Mouse (Mus musculus): ENCODE measurements around the gene Gfra1. TPM values are rescaled to one million over a fixed set of nuclear protein-coding genes. Genes with fewer than 3 reads are reported as not detected.

The Gfra1 gene
- polyA plus RNA-seq, 1 experiment from 2014 or later, result 40.4 TPM

- no peaks in the 10 kb centered on the region for H3K9me3 ChIP-seq (ENCODE audit: control insufficient read depth, low read length)
- H3K27ac ChIP-seq (ENCODE audit: low read depth, low read length), result no peak overlapping the region
- DNase-seq (ENCODE audit: low spot score) (no peak), ATAC-seq (ENCODE audit: insufficient read depth, low FRiP score, low TSS enrichment) (no peak)
- H3K4me2 ChIP-seq (ENCODE audit: low read depth), result no peak overlapping the region
- no peak overlapping the region for H3K4me3 ChIP-seq (ENCODE audit: low read depth, low read length)
- H3K9ac ChIP-seq (ENCODE audit: low read length), result no peak overlapping the region
- no peaks in the 10 kb centered on the region for H3K36me3 ChIP-seq (ENCODE audit: control insufficient read depth, insufficient read depth, low read length)
- no peaks in the 10 kb centered on the region for H3K27me3 ChIP-seq (ENCODE audit: control insufficient read depth, insufficient read depth, low read length)
- 0 out of 2 replicates have a peak, but pooled peaks cover 3% of the 10 kb centered on the region for H3K4me1 ChIP-seq (ENCODE audit: control insufficient read depth, insufficient read depth, low read length)
- WGBS, result 42% methylated on average over 3 of the region's 3 CpGs
These were observed 8.0 kb upstream of the Gfra1 start for GRCm38 (mm10) chr19:58463755-58464154.

GRCm38 (mm10) chr19:58460361-58461022 is 4.8 kb upstream of the Gfra1 start:
- Histone ChIP-seq H3K9ac (ENCODE audit: low read length) (no peak overlapping the region; the same call in 1 of the 2 replicates), H3K9me3 (ENCODE audit: control insufficient read depth, low read length) (no peaks in the 10 kb centered on the region), H3K27me3 (ENCODE audit: control insufficient read depth, insufficient read depth, low read length) (no peaks in the 10 kb centered on the region), H3K4me2 (ENCODE audit: low read depth) (no peak overlapping the region), H3K36me3 (ENCODE audit: control insufficient read depth, insufficient read depth, low read length) (no peaks in the 10 kb centered on the region), H3K4me3 (ENCODE audit: low read depth, low read length) (no peak overlapping the region), H3K27ac (ENCODE audit: low read depth, low read length) (peak overlapping the region; percentile 56), H3K4me1 (ENCODE audit: control insufficient read depth, insufficient read depth, low read length) (peaks cover 7% of the 10 kb centered on the region)
- DNase-seq (ENCODE audit: low spot score) (peak; percentile 54), ATAC-seq (ENCODE audit: insufficient read depth, low FRiP score, low TSS enrichment) (no peak)
- 58% methylated on average over 13 of the region's 13 CpGs for WGBS

- H3K9ac ChIP-seq (ENCODE audit: low read length), result peak overlapping the region; percentile 72
- H3K4me3 ChIP-seq (ENCODE audit: low read depth, low read length), result no peak overlapping the region
- peak overlapping the region; percentile 73; the same call in 1 of the 2 replicates for H3K27ac ChIP-seq (ENCODE audit: low read depth, low read length)
- peaks cover 26% of the 10 kb centered on the region for H3K4me1 ChIP-seq (ENCODE audit: control insufficient read depth, insufficient read depth, low read length)
- peaks cover 11% of the 10 kb centered on the region for H3K27me3 ChIP-seq (ENCODE audit: control insufficient read depth, insufficient read depth, low read length)
- H3K4me2 ChIP-seq (ENCODE audit: low read depth), result peak overlapping the region; percentile 97
- H3K36me3 ChIP-seq (ENCODE audit: control insufficient read depth, insufficient read depth, low read length), result no peaks in the 10 kb centered on the region
- DNase-seq (ENCODE audit: low spot score) (peak; percentile 67), ATAC-seq (ENCODE audit: insufficient read depth, low FRiP score, low TSS enrichment) (no peak)
- 6% methylated on average over 16 of the region's 16 CpGs for WGBS
- H3K9me3 ChIP-seq (ENCODE audit: control insufficient read depth, low read length), result no peaks in the 10 kb centered on the region
These were observed 867 bp upstream of the Gfra1 start for GRCm38 (mm10) chr19:58456491-58457061.

DNA sequence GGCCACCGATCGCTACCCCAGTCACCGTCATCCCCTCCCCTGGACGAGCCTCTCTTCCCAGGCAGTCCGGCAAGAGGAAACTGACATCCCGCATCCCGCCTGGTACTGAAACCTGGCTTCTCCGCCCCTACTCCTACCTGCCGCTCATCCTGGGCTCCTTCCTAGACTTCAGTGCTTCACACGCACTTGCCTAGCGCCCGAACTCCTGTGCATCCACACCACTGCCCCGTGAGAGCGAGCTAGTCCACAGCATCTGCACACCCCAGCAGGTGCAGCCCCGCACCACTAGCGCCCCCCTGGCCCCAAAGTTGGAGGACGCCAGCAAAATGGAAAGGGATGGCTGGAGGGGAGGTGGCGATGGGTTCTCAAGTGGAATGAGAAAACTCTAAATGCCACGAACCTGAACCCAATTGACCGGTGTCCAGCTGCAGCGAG is 631 bp downstream of the Gfra1 start:
- Histone ChIP-seq H3K4me3 (ENCODE audit: low read depth, low read length) (peak overlapping the region; percentile 57), H3K27me3 (ENCODE audit: control insufficient read depth, insufficient read depth, low read length) (peaks cover 11% of the 10 kb centered on the region), H3K9me3 (ENCODE audit: control insufficient read depth, low read length) (no peaks in the 10 kb centered on the region), H3K36me3 (ENCODE audit: control insufficient read depth, insufficient read depth, low read length) (no peaks in the 10 kb centered on the region), H3K27ac (ENCODE audit: low read depth, low read length) (peak overlapping the region; percentile 73), H3K4me2 (ENCODE audit: low read depth) (peak overlapping the region; percentile 97), H3K9ac (ENCODE audit: low read length) (peak overlapping the region; percentile 72), H3K4me1 (ENCODE audit: control insufficient read depth, insufficient read depth, low read length) (peaks cover 26% of the 10 kb centered on the region)
- under 1% methylated on average over 21 of the region's 21 CpGs for WGBS
- ATAC-seq (ENCODE audit: insufficient read depth, low FRiP score, low TSS enrichment) (peak; percentile 58), DNase-seq (ENCODE audit: low spot score) (no peak)

DNA sequence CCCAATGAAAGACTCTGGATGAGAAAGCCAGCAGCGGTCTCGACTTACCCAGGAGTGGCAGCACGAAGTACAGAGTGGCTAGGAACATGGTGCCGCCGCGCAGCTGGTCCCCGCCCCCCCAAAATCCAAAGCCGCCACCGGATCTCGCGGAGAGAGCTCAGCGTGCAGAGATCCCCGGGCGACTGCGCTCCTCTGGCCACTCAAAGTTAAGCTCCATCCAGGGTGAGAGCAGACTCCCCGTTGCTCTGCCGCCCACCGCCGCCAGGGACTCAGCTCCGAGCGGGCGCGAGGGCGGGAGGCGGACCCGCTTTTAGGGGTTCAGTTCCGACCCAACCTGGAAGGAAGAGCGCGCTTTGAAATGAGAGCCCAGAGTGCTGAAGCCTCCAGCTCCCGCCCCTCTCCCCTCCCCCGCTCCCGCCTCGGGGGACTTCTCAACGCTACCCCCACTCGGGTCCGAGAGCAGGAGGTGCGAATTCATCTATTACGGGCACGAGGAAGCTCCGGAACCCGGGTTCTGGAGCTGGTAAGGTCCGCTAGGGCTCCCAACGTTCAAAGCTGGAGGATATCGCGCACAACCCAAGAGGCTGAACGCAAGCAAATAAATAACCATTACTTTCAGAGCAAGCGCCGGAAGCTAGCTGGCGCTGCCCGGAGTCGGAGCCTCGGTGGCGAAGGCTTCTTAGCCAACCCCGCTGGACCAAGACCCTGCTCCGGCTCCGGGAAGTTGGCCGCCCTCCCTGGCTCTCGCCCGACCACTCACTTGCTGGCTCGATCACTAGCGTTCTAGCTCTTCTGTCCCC is 1.2 kb downstream of the Gfra1 start:
- DNase-seq (ENCODE audit: low spot score), result peak; percentile 76
- ATAC-seq (ENCODE audit: insufficient read depth, low FRiP score, low TSS enrichment), result peak; percentile 18
- Histone ChIP-seq H3K9ac (ENCODE audit: low read length) (peak overlapping the region; percentile 72), H3K4me1 (ENCODE audit: control insufficient read depth, insufficient read depth, low read length) (peaks cover 26% of the 10 kb centered on the region), H3K4me2 (ENCODE audit: low read depth) (peak overlapping the region; percentile 97), H3K4me3 (ENCODE audit: low read depth, low read length) (peak overlapping the region; percentile 57), H3K36me3 (ENCODE audit: control insufficient read depth, insufficient read depth, low read length) (no peaks in the 10 kb centered on the region), H3K27me3 (ENCODE audit: control insufficient read depth, insufficient read depth, low read length) (peaks cover 11% of the 10 kb centered on the region), H3K9me3 (ENCODE audit: control insufficient read depth, low read length) (no peaks in the 10 kb centered on the region), H3K27ac (ENCODE audit: low read depth, low read length) (peak overlapping the region; percentile 73)
- 0% methylated on average over 56 of the region's 61 CpGs for WGBS

DNA sequence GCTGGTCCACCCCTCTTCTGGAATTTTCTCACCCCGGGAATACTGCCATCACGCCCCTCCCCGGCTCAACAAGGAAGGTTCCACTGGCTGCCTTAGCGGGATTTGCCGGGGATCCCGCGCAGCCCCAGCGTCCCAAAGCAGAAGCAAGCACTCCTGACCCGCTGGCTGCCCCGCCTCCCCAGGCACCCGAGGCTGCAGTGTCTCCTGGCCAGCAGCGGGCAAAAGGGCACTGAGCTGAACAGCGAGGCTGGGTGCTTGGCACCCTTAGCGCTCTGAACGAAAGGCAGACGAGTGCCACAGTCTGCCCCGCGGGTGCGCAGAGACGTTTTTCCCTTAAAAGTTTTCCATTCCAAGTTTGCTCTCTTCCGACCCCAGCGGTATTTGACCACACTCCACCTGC is 2.1 kb downstream of the Gfra1 start:
- ATAC-seq (ENCODE audit: insufficient read depth, low FRiP score, low TSS enrichment) (no peak), DNase-seq (ENCODE audit: low spot score) (peak; percentile 37)
- Histone ChIP-seq H3K9me3 (ENCODE audit: control insufficient read depth, low read length) (no peaks in the 10 kb centered on the region), H3K36me3 (ENCODE audit: control insufficient read depth, insufficient read depth, low read length) (no peaks in the 10 kb centered on the region), H3K4me1 (ENCODE audit: control insufficient read depth, insufficient read depth, low read length) (peaks cover 26% of the 10 kb centered on the region), H3K4me3 (ENCODE audit: low read depth, low read length) (peak overlapping the region; percentile 57), H3K27ac (ENCODE audit: low read depth, low read length) (peak overlapping the region; percentile 73), H3K4me2 (ENCODE audit: low read depth) (peak overlapping the region; percentile 97), H3K9ac (ENCODE audit: low read length) (peak overlapping the region; percentile 72), H3K27me3 (ENCODE audit: control insufficient read depth, insufficient read depth, low read length) (peaks cover 11% of the 10 kb centered on the region)
- 0% methylated on average over 22 of the region's 22 CpGs for WGBS

DNA sequence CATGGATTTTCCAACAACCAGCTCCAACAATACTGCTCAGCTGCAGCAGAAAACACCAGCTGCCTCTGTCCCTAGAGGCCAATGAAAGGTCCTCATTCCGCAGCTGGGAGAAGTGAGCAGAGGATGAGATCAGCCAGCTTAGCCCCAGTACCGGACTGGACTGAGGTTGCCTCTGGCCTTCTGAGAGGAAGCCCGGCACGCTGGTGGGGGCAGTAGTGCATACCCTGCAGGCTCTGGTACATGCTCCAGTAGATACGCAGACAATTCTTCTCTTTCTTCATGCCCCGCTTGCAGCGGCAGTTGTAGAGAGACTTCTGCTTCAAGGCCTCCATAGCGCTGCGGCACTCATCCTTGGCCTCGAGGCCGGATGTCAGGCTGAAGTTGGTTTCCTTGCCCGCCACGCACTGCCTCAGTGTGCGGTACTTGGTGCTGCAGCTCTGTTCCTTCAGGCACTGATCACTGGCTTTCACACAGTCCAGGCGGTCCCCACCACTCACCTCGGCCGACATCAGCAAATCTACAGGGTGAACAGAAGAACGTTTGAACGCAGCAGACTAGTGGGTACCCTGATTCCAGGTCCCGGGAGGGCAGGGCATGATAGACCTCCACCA is 2.7 kb downstream of the Gfra1 start:
- ATAC-seq (ENCODE audit: insufficient read depth, low FRiP score, low TSS enrichment) (no peak), DNase-seq (ENCODE audit: low spot score) (peak; percentile 50)
- H3K36me3 ChIP-seq (ENCODE audit: control insufficient read depth, insufficient read depth, low read length), result no peaks in the 10 kb centered on the region
- H3K9me3 ChIP-seq (ENCODE audit: control insufficient read depth, low read length), result no peaks in the 10 kb centered on the region
- 3% methylated on average over 20 of the region's 20 CpGs for WGBS
- H3K4me2 ChIP-seq (ENCODE audit: low read depth), result peak overlapping the region; percentile 97
- H3K27me3 ChIP-seq (ENCODE audit: control insufficient read depth, insufficient read depth, low read length), result peaks cover 11% of the 10 kb centered on the region
- peak overlapping the region; percentile 73; the same call in 1 of the 2 replicates for H3K27ac ChIP-seq (ENCODE audit: low read depth, low read length)
- H3K4me1 ChIP-seq (ENCODE audit: control insufficient read depth, insufficient read depth, low read length), result peaks cover 26% of the 10 kb centered on the region
- H3K9ac ChIP-seq (ENCODE audit: low read length), result peak overlapping the region; percentile 72
- peak overlapping the region; percentile 57 for H3K4me3 ChIP-seq (ENCODE audit: low read depth, low read length)

GRCm38 (mm10) chr19:58452178-58452819 is 3.4 kb downstream of the Gfra1 start:
- H3K4me3 ChIP-seq (ENCODE audit: low read depth, low read length), result no peak overlapping the region
- 43% methylated on average over 8 of the region's 8 CpGs for WGBS
- H3K4me2 ChIP-seq (ENCODE audit: low read depth), result peak overlapping the region; percentile 97
- DNase-seq (ENCODE audit: low spot score) (no peak), ATAC-seq (ENCODE audit: insufficient read depth, low FRiP score, low TSS enrichment) (no peak)
- peaks cover 26% of the 10 kb centered on the region for H3K4me1 ChIP-seq (ENCODE audit: control insufficient read depth, insufficient read depth, low read length)
- no peaks in the 10 kb centered on the region for H3K9me3 ChIP-seq (ENCODE audit: control insufficient read depth, low read length)
- no peak overlapping the region for H3K27ac ChIP-seq (ENCODE audit: low read depth, low read length)
- no peak overlapping the region; the same call in 1 of the 2 replicates for H3K9ac ChIP-seq (ENCODE audit: low read length)
- no peaks in the 10 kb centered on the region for H3K36me3 ChIP-seq (ENCODE audit: control insufficient read depth, insufficient read depth, low read length)
- H3K27me3 ChIP-seq (ENCODE audit: control insufficient read depth, insufficient read depth, low read length), result peaks cover 11% of the 10 kb centered on the region

Measured in neural tube, embryonic 11.5 days (tissue).